Mouse (Mus musculus) limb, embryonic 11.5 days (tissue): ENCODE data around the gene Slamf9. TPM values are rescaled to one million over a fixed set of nuclear protein-coding genes. Genes with fewer than 3 reads are reported as not detected.

ENCODE experiments used
- ATAC-seq: fragments of 200-750 bp; cut with Nextera tagmentation; 2 replicates; pipeline ENCODE4 v1.8.0; 2017; ENCODE audit warnings: low read depth; ENCODE audit not compliant: insufficient number of reproducible peaks, low FRiP score, low TSS enrichment
- DNase-seq: peaks from one replicate; pipeline ENCODE4 v3.0.0-alpha.2; 2015; ENCODE audit warnings: low spot score
- H3K27ac ChIP-seq: fragments of 300-500 bp; sonication (generic); replicated peaks from 2 replicates; pipeline ENCODE4 v1.5.1; 2014; ENCODE audit warnings: low read depth, mild to moderate bottlenecking, low read length
- H3K27me3 ChIP-seq: fragments of 300-500 bp; sonication (generic); 2 replicates; pipeline ENCODE4 v1.6.1; 2014; ENCODE audit warnings: mild to moderate bottlenecking, low read length, mixed read lengths; ENCODE audit not compliant: control insufficient read depth, insufficient read depth
- H3K36me3 ChIP-seq: fragments of 300-500 bp; sonication (generic); 2 replicates; pipeline ENCODE4 v1.6.1; 2014; ENCODE audit warnings: mild to moderate bottlenecking, low read length, moderate library complexity, mixed read lengths; ENCODE audit not compliant: control insufficient read depth, insufficient read depth
- H3K4me1 ChIP-seq: fragments of 300-500 bp; sonication (generic); 2 replicates; pipeline ENCODE4 v1.6.1; 2014; ENCODE audit warnings: low read length, mixed read lengths; ENCODE audit not compliant: control insufficient read depth, insufficient read depth
- H3K4me2 ChIP-seq: fragments of 300-500 bp; sonication (generic); 2 replicates; pipeline ENCODE4 v1.6.1; 2014; ENCODE audit warnings: low read depth, mild to moderate bottlenecking, moderate library complexity; ENCODE audit not compliant: severe bottlenecking
- H3K4me3 ChIP-seq: fragments of 300-500 bp; sonication (generic); 2 replicates; pipeline ENCODE4 v1.5.1; 2014; ENCODE audit warnings: low read depth, low read length
- H3K9ac ChIP-seq: fragments of 300-500 bp; sonication (generic); 2 replicates; pipeline ENCODE4 v1.6.1; 2014; ENCODE audit warnings: mild to moderate bottlenecking, low read length
- H3K9me3 ChIP-seq: fragments of 300-500 bp; sonication (generic); 2 replicates; pipeline ENCODE4 v1.6.1; 2016; ENCODE audit warnings: low read length; ENCODE audit not compliant: control insufficient read depth
- WGBS: fragments of 180-500 bp; shearing (Covaris S2); extraction: QIAGEN DNeasy Blood & Tissue Kit; methylation state at CpG from one replicate; pipeline ENCODE4 v1.1.7; 2014; 5-methylcytosine and 5-hydroxymethylcytosine counted together
- polyA plus RNA-seq: library from polyadenylated mRNA; unstranded; fragments of >200 nt; fragmentation: Nextera tagmentation; extraction: Ambion mirVana; gene quantifications from 2 replicates; pipeline ENCODE4 v1.2.1, GENCODE M21; 2014

The Slamf9 gene
- polyA plus RNA-seq, 1 experiment from 2014 or later, result 0.25 TPM

- Histone ChIP-seq H3K4me3 (no peak overlapping the region), H3K27ac (no peak overlapping the region), H3K4me1 (peaks cover 11% of the 10 kb centered on the region), H3K27me3 (no peaks in the 10 kb centered on the region), H3K9me3 (no peaks in the 10 kb centered on the region), H3K36me3 (no peaks in the 10 kb centered on the region), H3K4me2 (no peak overlapping the region), H3K9ac (no peak overlapping the region)
- ATAC-seq (no peak), DNase-seq (no peak)
- 75% methylated on average over 23 of the region's 23 CpGs for WGBS
These were observed 51.4 kb downstream of the Slamf9 start for GRCm38 (mm10) chr1:172526380-172527081.

GRCm38 (mm10) chr1:172527431-172527830 is 52.3 kb downstream of the Slamf9 start:
- no peak overlapping the region for H3K27ac ChIP-seq
- peaks cover 19% of the 10 kb centered on the region for H3K4me1 ChIP-seq
- H3K36me3 ChIP-seq, result no peaks in the 10 kb centered on the region
- ATAC-seq, result no peak
- H3K27me3 ChIP-seq, result no peaks in the 10 kb centered on the region
- H3K9me3 ChIP-seq, result no peaks in the 10 kb centered on the region
- no peak for DNase-seq
- 93% methylated on average over 10 of the region's 10 CpGs for WGBS
- H3K9ac ChIP-seq, result no peak overlapping the region
- H3K4me3 ChIP-seq, result no peak overlapping the region
- H3K4me2 ChIP-seq, result no peak overlapping the region

Other genes with a start within 250 kb of the Slamf9 start
- not detected in 2 replicates for gene Atp1a4, start 216.9 kb upstream of the Slamf9 start, polyA plus RNA-seq
- gene Igsf8, start 213.7 kb upstream of the Slamf9 start, polyA plus RNA-seq, result 31.9 and 35.4 TPM in 2 replicates
- gene Atp1a2, start 177.3 kb upstream of the Slamf9 start, polyA plus RNA-seq, result 1.4 and 1.5 TPM in 2 replicates
- gene Kcnj9, start 146.0 kb upstream of the Slamf9 start, polyA plus RNA-seq, result not detected in 2 replicates
- 0.07 and 0.11 TPM in 2 replicates for gene Kcnj10, start 134.1 kb upstream of the Slamf9 start, polyA plus RNA-seq
- 12.4 and 12.6 TPM in 2 replicates for gene Pigm, start 98.8 kb upstream of the Slamf9 start, polyA plus RNA-seq
- gene Igsf9, start 6.4 kb downstream of the Slamf9 start, polyA plus RNA-seq, result 52.7 and 53.1 TPM in 2 replicates
- 53.6 and 56.0 TPM in 2 replicates for gene Tagln2, start 24.7 kb downstream of the Slamf9 start, polyA plus RNA-seq
- gene Cfap45, start 45.4 kb downstream of the Slamf9 start, polyA plus RNA-seq, result 0.68 and 1.3 TPM in 2 replicates
- gene Vsig8, start 80.6 kb downstream of the Slamf9 start, polyA plus RNA-seq, result 0.14 TPM in 1 of 2 replicates, not detected in the other
- gene Slamf8, start 115.2 kb downstream of the Slamf9 start, polyA plus RNA-seq, result 0.08 and 0.18 TPM in 2 replicates
- gene Fcrl6, start 127.2 kb downstream of the Slamf9 start, polyA plus RNA-seq, result 1.1 and 1.7 TPM in 2 replicates
- 13.1 and 13.8 TPM in 2 replicates for gene Dusp23, start 157.6 kb downstream of the Slamf9 start, polyA plus RNA-seq
- not detected in 2 replicates for gene Crp, start 222.7 kb downstream of the Slamf9 start, polyA plus RNA-seq